Mouse (Mus musculus) stomach, embryonic 15.5 days (tissue): ENCODE results near the gene C5ar2. TPM values are rescaled to one million over a fixed set of nuclear protein-coding genes. Genes with fewer than 3 reads are reported as not detected.

Source experiments
- ATAC-seq: fragments of 200-750 bp; cut with Nextera tagmentation; 2 replicates; pipeline ENCODE4 v1.8.0; 2017; ENCODE audit warnings: low read depth, moderate number of reproducible peaks, moderate TSS enrichment; ENCODE audit not compliant: insufficient read depth, low FRiP score
- H3K27ac ChIP-seq: fragments of 300-500 bp; sonication (generic); 2 replicates; pipeline ENCODE4 v1.5.1; 2015; ENCODE audit warnings: mild to moderate bottlenecking, inconsistent platforms
- H3K27me3 ChIP-seq: fragments of 300-500 bp; sonication (generic); replicated peaks from 2 replicates; pipeline ENCODE4 v1.6.1; 2015; ENCODE audit warnings: inconsistent platforms
- H3K36me3 ChIP-seq: fragments of 300-500 bp; sonication (generic); 2 replicates; pipeline ENCODE4 v1.6.1; 2015; ENCODE audit warnings: inconsistent platforms
- H3K4me1 ChIP-seq: fragments of 300-500 bp; sonication (generic); 2 replicates; pipeline ENCODE4 v1.6.1; 2015; ENCODE audit warnings: inconsistent platforms
- H3K4me2 ChIP-seq: fragments of 300-500 bp; sonication (generic); 2 replicates; pipeline ENCODE4 v1.6.1; 2015; ENCODE audit warnings: mild to moderate bottlenecking, inconsistent platforms
- H3K4me3 ChIP-seq: fragments of 300-500 bp; sonication (generic); replicated peaks from 2 replicates; pipeline ENCODE4 v1.5.1; 2015; ENCODE audit warnings: inconsistent platforms
- H3K9ac ChIP-seq: fragments of 300-500 bp; sonication (generic); 2 replicates; pipeline ENCODE4 v1.6.1; 2015; ENCODE audit warnings: inconsistent platforms
- H3K9me3 ChIP-seq: fragments of 300-500 bp; sonication (generic); 2 replicates; pipeline ENCODE4 v1.6.1; 2016; ENCODE audit warnings: inconsistent platforms
- WGBS: fragments of 180-500 bp; shearing (Covaris S2); methylation state at CpG from one replicate; pipeline ENCODE4 v1.1.7; 2015; 5-methylcytosine and 5-hydroxymethylcytosine counted together
- polyA plus RNA-seq: library from polyadenylated mRNA; unstranded; fragments of >200 nt; fragmentation: Nextera tagmentation; extraction: Ambion mirVana; gene quantifications from 2 replicates; pipeline ENCODE4 v1.2.1, GENCODE M21; 2015

The C5ar2 gene
- polyA plus RNA-seq, 1 experiment from 2014 or later: 0.37 TPM

- Histone ChIP-seq H3K4me3 (no peak overlapping the region), H3K4me1 (no peaks in the 10 kb centered on the region), H3K27me3 (no peaks in the 10 kb centered on the region), H3K36me3 (no peaks in the 10 kb centered on the region), H3K9ac (no peak overlapping the region), H3K27ac (no peak overlapping the region), H3K4me2 (no peak overlapping the region), H3K9me3 (no peaks in the 10 kb centered on the region)
- WGBS: 70% methylated on average over 5 of the region's 5 CpGs
- ATAC-seq: no peak
These were observed 6.7 kb upstream of the C5ar2 start for GRCm38 (mm10) chr7:16250687-16251086.

GRCm38 (mm10) chr7:16245958-16246357 lies 2.0 kb upstream of the C5ar2 start:
- no peaks in the 10 kb centered on the region for H3K9me3 ChIP-seq
- no peaks in the 10 kb centered on the region for H3K27me3 ChIP-seq
- no peak overlapping the region for H3K4me2 ChIP-seq
- no peak for ATAC-seq
- no peaks in the 10 kb centered on the region for H3K36me3 ChIP-seq
- no peak overlapping the region for H3K27ac ChIP-seq
- WGBS: 45% methylated on average over 1 of the region's 4 CpGs
- H3K9ac ChIP-seq: no peak overlapping the region
- no peak overlapping the region for H3K4me3 ChIP-seq
- no peaks in the 10 kb centered on the region for H3K4me1 ChIP-seq

DNA sequence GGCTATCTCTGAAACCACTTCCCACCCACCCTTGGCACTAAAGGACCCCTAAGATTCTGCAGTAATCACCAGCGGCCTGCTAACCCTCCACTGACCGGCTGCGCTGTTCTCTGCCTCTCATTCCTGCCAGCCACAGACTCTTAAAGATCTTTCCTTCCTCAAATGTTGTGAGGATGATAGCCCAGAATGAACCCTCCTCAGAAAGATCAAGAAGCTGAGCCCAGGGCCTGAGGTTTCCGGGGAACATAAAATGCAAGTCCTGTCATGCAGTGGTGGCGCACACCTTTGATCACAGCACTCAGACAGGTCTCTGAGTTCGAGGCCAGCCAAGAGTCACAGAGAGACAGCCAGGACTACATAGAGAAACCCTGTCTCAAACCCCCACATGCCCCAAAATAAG lies 1.8 kb downstream of the C5ar2 start:
- H3K4me2 ChIP-seq: no peak overlapping the region
- H3K9ac ChIP-seq: no peak overlapping the region
- H3K4me1 ChIP-seq: no peaks in the 10 kb centered on the region
- 78% methylated on average over 6 of the region's 6 CpGs for WGBS
- H3K36me3 ChIP-seq: no peaks in the 10 kb centered on the region
- no peak overlapping the region for H3K4me3 ChIP-seq
- H3K27me3 ChIP-seq: no peaks in the 10 kb centered on the region
- H3K27ac ChIP-seq: no peak overlapping the region
- no peaks in the 10 kb centered on the region for H3K9me3 ChIP-seq
- no peak for ATAC-seq

DNA sequence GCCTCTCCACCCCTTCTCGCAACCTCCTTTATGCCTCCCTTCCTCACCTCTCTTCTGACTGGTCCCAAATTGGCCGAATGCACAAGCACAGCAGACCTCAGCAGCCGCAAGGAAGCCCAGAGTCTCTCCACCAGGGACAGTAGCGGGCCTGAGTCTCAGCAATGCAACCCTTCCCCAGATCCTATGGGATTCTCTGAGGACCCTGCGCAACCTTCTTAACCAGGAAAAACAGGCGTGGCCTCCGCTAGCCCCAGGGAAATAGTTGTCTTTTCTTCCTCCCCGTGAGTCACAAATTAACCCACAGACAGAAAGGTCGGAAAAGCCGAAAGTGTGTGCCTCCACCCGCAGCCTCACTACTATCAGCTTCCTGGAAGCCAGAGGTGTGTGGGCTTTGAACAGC lies 2.2 kb downstream of the C5ar2 start:
- Histone ChIP-seq H3K4me2 (no peak overlapping the region), H3K4me3 (no peak overlapping the region), H3K27me3 (no peaks in the 10 kb centered on the region), H3K4me1 (no peaks in the 10 kb centered on the region), H3K9ac (no peak overlapping the region), H3K9me3 (no peaks in the 10 kb centered on the region), H3K36me3 (no peaks in the 10 kb centered on the region), H3K27ac (no peak overlapping the region)
- ATAC-seq: no peak
- WGBS: 56% methylated on average over 11 of the region's 11 CpGs

GRCm38 (mm10) chr7:16240978-16241303 lies 3.0 kb downstream of the C5ar2 start:
- Histone ChIP-seq H3K4me3 (no peak overlapping the region), H3K9me3 (no peaks in the 10 kb centered on the region), H3K4me1 (no peaks in the 10 kb centered on the region), H3K27ac (no peak overlapping the region), H3K4me2 (no peak overlapping the region), H3K27me3 (no peaks in the 10 kb centered on the region), H3K9ac (no peak overlapping the region), H3K36me3 (no peaks in the 10 kb centered on the region)
- no peak for ATAC-seq
- WGBS: 88% methylated on average over 1 of the region's 1 CpGs

DNA sequence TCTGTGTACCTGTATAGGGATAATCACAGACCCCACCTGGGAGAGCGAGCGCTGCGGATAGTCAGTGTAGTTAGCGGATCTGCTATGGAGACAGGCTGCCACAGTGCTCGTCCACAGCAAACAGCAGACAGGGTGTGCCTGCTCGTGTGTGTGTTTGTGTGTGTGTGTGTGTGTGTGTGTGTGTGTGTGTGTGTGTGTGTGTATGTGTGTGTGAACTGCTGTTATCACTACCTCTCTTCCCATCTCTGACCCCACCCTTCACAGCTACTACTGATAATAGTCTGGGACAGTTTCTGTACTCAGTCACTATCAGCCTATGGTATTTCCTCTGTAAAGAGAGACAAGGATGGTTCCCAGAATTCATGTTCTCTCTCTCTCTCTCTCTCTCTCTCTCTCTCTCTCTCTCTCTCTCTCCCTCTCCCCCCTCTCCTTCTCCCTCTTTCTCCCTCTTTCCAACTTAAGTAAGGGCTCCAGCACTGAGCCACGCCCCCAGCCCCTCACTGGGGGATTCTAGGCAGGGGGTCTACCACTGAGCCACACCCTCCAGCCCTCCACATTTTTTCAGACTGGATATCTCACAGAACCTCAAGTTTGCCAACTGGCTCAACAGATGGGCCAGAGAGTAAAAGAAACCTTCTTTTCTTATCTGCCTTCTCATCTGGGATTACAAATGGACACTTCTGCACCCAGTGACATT lies 3.5 kb downstream of the C5ar2 start:
- H3K27me3 ChIP-seq: no peaks in the 10 kb centered on the region
- H3K4me1 ChIP-seq: no peaks in the 10 kb centered on the region
- H3K27ac ChIP-seq: no peak overlapping the region
- 71% methylated on average over 7 of the region's 7 CpGs for WGBS
- H3K9ac ChIP-seq: no peak overlapping the region
- H3K4me3 ChIP-seq: no peak overlapping the region
- no peak overlapping the region for H3K4me2 ChIP-seq
- peak; percentile 58 for ATAC-seq
- H3K36me3 ChIP-seq: no peaks in the 10 kb centered on the region
- H3K9me3 ChIP-seq: no peaks in the 10 kb centered on the region

DNA sequence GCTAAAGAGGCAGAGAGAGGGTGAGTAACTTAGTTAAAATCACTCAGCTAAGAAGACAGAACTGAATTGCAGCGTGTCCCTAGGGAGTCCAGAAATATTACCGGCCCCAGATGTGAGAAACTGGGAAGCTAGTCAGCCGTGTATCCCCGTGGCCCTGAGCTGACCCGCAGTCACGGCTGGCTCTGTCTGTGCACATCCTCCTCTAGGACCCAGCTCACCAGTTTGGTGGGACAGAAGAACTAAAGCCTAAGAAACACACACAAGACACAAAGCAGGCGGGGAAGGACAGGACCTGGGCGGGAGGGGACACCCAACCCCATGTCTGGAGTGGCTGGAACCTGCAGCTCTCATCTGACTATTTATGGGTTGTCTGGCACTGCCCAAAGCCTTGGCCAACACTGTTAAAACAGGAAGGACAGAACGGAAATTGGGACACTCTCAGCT lies 4.4 kb downstream of the C5ar2 start:
- no peak for ATAC-seq
- no peaks in the 10 kb centered on the region for H3K27me3 ChIP-seq
- no peak overlapping the region for H3K4me2 ChIP-seq
- H3K27ac ChIP-seq: no peak overlapping the region
- H3K36me3 ChIP-seq: no peaks in the 10 kb centered on the region
- H3K9me3 ChIP-seq: no peaks in the 10 kb centered on the region
- H3K9ac ChIP-seq: no peak overlapping the region
- no peak overlapping the region for H3K4me3 ChIP-seq
- WGBS: 66% methylated on average over 9 of the region's 9 CpGs
- H3K4me1 ChIP-seq: no peaks in the 10 kb centered on the region

DNA sequence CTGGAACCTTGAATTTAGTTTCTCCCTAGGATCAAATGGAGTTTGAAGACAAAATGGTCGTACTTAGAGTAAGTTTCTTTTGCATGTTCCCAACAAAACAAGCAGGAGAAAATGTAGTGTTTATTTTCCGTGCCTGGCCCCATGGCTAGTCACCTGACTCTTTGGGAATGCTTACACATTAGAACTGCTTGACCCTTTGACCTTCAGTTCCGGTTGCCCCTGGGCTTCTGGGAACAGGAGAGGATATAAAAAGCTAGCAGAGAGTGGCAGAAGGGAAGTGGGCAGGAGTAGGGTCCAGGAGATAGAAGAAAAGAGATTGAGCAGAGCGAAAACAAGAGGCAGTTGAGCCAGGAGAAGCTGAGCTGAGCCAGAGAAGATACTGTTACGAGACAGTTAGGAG lies 14.1 kb downstream of the C5ar2 start:
- no peak overlapping the region for H3K27ac ChIP-seq
- H3K36me3 ChIP-seq: no peaks in the 10 kb centered on the region
- no peak for ATAC-seq
- WGBS: 27% methylated on average over 5 of the region's 5 CpGs
- H3K9ac ChIP-seq: no peak overlapping the region
- no peak overlapping the region for H3K4me3 ChIP-seq
- no peaks in the 10 kb centered on the region for H3K9me3 ChIP-seq
- H3K27me3 ChIP-seq: no peaks in the 10 kb centered on the region
- no peak overlapping the region for H3K4me2 ChIP-seq
- H3K4me1 ChIP-seq: no peaks in the 10 kb centered on the region

DNA sequence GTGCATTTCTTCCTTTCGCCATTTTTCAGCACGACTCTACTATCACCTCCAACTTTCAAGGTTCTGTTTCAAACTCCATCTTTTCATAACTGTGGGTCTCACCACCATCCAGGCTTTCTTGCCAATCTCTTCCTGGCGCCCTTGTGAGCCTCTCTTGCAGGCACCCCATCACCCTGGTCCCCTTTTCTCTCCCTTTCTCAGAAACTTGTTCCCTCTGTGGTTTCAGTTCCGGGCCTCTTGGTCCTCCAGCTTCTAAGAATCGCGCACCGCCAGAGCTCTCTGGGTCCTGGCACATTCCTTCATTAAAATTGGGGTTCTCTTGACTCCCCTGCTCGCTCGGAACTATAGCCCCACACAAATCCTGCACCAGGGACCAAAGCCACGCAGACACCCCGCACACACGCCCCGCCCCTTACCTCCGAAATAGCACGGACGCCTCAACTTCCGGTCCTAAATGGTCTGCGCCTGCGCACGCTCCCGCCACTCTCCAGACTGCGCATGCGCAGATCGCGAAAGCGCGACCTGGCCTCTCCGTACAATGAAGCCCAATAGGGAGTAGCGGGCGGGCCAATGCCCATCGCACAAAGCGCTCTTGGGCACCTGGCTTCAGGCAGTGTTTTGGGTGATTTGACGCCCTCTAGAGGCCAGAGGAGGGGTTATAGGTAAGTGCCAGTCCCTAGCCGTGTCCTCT lies 22.2 kb downstream of the C5ar2 start, which contains the start of gene Dhx34:
TSS of gene Dhx34 (minus strand) at position 456 of the 691 bp plus-strand sequence.
- Histone ChIP-seq H3K4me3 (peak within 1 kb of the TSS; percentile 70), H3K36me3 (no peaks in the 10 kb centered on the region), H3K27ac (peak within 1 kb of the TSS; percentile 86), H3K27me3 (no peaks in the 10 kb centered on the region), H3K9me3 (no peaks in the 10 kb centered on the region), H3K4me1 (peaks cover 7% of the 10 kb centered on the region; the same call in 1 of the 2 replicates), H3K9ac (peak within 1 kb of the TSS; percentile 74), H3K4me2 (peak within 1 kb of the TSS; percentile 71)
- ATAC-seq: peak; percentile 96
- WGBS: 1% methylated on average over 34 of the region's 34 CpGs

DNA sequence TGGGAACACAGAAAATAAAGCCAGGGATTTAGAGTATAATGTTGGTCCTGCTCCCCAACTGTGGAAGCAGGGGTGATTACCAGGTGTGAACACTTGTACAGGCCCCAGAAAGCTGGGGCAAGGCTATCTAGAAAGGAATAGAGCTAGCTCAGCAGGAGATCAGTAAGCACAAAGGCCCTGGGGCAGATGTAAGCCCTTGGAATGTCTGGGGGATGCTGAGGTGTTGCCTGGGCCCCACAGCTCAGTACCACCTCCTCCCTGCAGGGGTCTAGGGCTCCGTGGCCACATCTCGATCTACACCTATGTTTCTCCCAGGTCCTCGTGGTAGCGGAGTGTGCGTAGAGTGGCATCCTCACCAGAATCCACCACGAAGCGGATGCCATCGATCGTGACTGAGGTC lies 30.0 kb downstream of the C5ar2 start:
- Histone ChIP-seq H3K9ac (no peak overlapping the region), H3K9me3 (no peaks in the 10 kb centered on the region), H3K4me1 (no peaks in the 10 kb centered on the region), H3K4me3 (no peak overlapping the region), H3K4me2 (no peak overlapping the region), H3K27me3 (no peaks in the 10 kb centered on the region), H3K36me3 (peaks cover 35% of the 10 kb centered on the region; the same call in 1 of the 2 replicates), H3K27ac (no peak overlapping the region)
- WGBS: 85% methylated on average over 9 of the region's 9 CpGs
- ATAC-seq: no peak

DNA sequence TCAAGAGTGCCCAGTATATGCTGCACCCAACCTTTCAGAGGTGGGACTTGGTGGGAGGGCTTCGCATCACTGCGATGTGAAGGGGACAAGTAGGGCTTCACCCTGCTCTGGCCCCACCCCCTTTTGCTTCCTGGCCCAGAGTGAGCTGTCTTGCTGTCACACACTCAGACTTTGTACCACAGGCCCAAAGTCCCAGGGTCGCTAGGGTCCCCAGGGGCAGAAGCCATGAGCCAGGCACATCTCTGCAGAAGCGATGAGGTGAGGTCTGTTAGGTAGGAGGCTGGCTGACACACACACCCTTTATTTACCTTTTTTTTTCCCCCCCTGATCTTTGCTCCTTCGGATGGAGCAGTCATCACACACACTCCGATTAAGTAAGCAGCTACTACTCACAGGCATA lies 30.8 kb downstream of the C5ar2 start:
- ATAC-seq: no peak
- Histone ChIP-seq H3K27me3 (no peaks in the 10 kb centered on the region), H3K4me1 (no peaks in the 10 kb centered on the region), H3K27ac (no peak overlapping the region), H3K36me3 (peaks cover 35% of the 10 kb centered on the region; the same call in 1 of the 2 replicates), H3K4me2 (no peak overlapping the region), H3K4me3 (no peak overlapping the region), H3K9me3 (no peaks in the 10 kb centered on the region), H3K9ac (no peak overlapping the region)
- WGBS: 87% methylated on average over 6 of the region's 6 CpGs

GRCm38 (mm10) chr7:16210862-16211365 lies 33.0 kb downstream of the C5ar2 start:
- 65% methylated on average over 12 of the region's 12 CpGs for WGBS

More at GRCm38 (mm10) chr7:16210862-16211365, 33.0 kb downstream of the C5ar2 start:
- no peak overlapping the region for H3K4me3 ChIP-seq
- peaks cover 35% of the 10 kb centered on the region; the same call in 1 of the 2 replicates for H3K36me3 ChIP-seq
- no peak overlapping the region for H3K27ac ChIP-seq
- H3K4me2 ChIP-seq: no peak overlapping the region
- H3K9ac ChIP-seq: no peak overlapping the region
- no peaks in the 10 kb centered on the region for H3K27me3 ChIP-seq
- no peak for ATAC-seq
- H3K4me1 ChIP-seq: no peaks in the 10 kb centered on the region
- H3K9me3 ChIP-seq: no peaks in the 10 kb centered on the region
